In the genomic region with DNA sequence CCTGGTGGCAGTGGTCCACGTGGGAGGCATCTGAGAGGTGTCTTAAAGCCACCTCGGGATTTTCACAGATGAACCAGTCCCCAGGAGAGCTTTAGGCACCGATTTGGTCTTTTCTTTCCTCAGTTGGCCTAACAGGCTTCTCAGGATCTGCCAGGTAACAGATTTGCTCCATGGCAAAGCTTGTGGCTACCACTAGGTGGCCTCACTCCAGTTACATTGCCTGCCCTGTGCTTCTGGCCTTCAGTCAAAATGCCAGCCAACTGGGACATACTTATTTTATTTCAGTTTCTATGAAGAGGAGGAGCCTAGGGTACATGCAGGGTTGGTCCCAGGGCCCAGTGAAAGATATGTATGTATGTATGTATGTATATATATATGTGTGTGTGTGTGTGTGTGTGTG, we compare ENCODE assay signal across 7 mouse cellular contexts. TPM values are rescaled to one million over a fixed set of nuclear protein-coding genes. Genes with fewer than 3 reads are reported as not detected.
DNase-seq lines count a peak whose midpoint lies in the region; TF ChIP-seq lines count a peak whose summit lies in the region.

No protein-coding gene starts in this region.

- peak; percentile 56 for DNase-seq in left cerebral cortex, postnatal 4 days
- no peak for DNase-seq in left cerebral cortex, adult 11 months (ENCODE audit: low spot score)
- peak; percentile 50 for DNase-seq in R1 (ENCODE audit: low read depth, low spot score)
- peak; percentile 62 for DNase-seq in cerebellum, adult 9-11 months
- peak; percentile 62 for DNase-seq in kidney, postnatal 10 days
- DNase-seq in yolk sac, embryonic 10.5 days (ENCODE audit: low spot score): no peak

- peak overlapping the region; percentile 78 for H3K27ac ChIP-seq in olfactory bulb, adult 2 months (ENCODE audit: insufficient read depth, low read depth, low read length)

- TF ChIP-seq CTCF in olfactory bulb, adult 2 months (IDR thresholded peaks at IDR 0.05; ENCODE audit: insufficient read depth, low read depth, low read length): peak; percentile 64; the same call in 1 of the 2 replicates

- H3K4me1 ChIP-seq in olfactory bulb, adult 2 months (ENCODE audit: control insufficient read depth, insufficient read depth, low read length): peaks cover 17% of the 10 kb centered on the region

- 1% methylated on average over 3 of the region's 3 CpGs for WGBS in olfactory bulb, adult 2 months

- TF ChIP-seq POLR2A in olfactory bulb, adult 2 months (IDR thresholded peaks at IDR 0.05; ENCODE audit: insufficient read depth, low read depth, low read length): no peak

- intact Hi-C loops in left cerebral cortex, postnatal 4 days (cut with DNase I): no loop called here

- H3K4me3 ChIP-seq in olfactory bulb, adult 2 months (ENCODE audit: insufficient read depth, low read depth, low read length): no peak overlapping the region

RNA-seq across cellular contexts. Expression of a gene that starts 6.9 kb away (rescaled TPM):
- 10 to 100 TPM; 14.4 to 15.7 TPM for total RNA-seq in left cerebral cortex, postnatal 4 days (2021)
- not detected in 2 replicates for polyA plus RNA-seq in olfactory bulb, adult 2 months (2012; ENCODE audit: insufficient read depth, insufficient read length, low replicate concordance, missing spikeins)

RNA-seq across cellular contexts. Expression of a gene that starts 24.2 kb away (rescaled TPM):
- 10 to 100 TPM; 11.9 to 13.5 TPM for total RNA-seq in left cerebral cortex, postnatal 4 days (2021)
- not detected in 2 replicates for polyA plus RNA-seq in olfactory bulb, adult 2 months (2012; ENCODE audit: insufficient read depth, insufficient read length, low replicate concordance, missing spikeins)

Comparison
In these comparisons a context has a peak if more than half of its experiments do, and no peak if none do; other contexts are left out.
1. DNase-seq: peak in left cerebral cortex, postnatal 4 days (single experiment), R1 (single experiment), cerebellum, adult 9-11 months (single experiment) and kidney, postnatal 10 days (single experiment); none in left cerebral cortex, adult 11 months (single experiment) and yolk sac, embryonic 10.5 days (single experiment).